Mouse (Mus musculus) mesoderm, embryonic 11.5 days (tissue): ENCODE measurements around the gene Golga2.
"Not testable (repeated sequence)": the region's sequence is repeated elsewhere in the genome, so short reads cannot be mapped to it uniquely, and the experiment has no call there.

Experiments
- DNase-seq: peaks from one replicate; pipeline ENCODE4 v3.0.0-alpha.2; 2012; ENCODE audit warnings: low read depth, low spot score

Golga2 gene

DNA sequence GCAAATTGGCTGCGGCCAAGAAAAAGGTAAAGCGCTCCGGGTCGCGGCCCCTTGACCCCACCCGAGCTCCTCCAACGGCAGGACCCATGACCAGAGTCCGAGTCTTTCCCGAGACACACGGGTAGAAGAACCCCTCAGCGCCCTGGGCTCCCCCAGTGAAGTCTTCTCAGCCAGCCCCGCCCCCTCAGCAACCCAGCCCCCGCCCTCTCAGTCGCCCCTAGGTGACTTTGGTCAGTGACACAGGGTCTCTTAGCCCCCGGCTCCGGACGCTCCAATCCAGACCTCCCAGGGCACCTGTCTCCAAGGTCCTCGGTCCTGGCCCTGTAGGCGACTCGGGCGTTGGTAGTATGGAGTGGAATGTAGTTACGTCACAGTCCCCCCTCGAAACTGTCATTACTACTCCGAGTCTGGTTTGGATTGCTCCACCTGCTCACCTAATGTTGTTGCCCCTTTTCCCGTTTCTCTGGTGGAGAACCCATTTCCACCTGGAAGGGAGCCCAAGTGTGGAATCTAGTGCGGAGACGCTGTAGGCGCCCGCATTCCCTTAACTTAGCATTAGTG, 1.3 kb downstream of the Golga2 start:
- DNase-seq, result peak; percentile 54

DNA sequence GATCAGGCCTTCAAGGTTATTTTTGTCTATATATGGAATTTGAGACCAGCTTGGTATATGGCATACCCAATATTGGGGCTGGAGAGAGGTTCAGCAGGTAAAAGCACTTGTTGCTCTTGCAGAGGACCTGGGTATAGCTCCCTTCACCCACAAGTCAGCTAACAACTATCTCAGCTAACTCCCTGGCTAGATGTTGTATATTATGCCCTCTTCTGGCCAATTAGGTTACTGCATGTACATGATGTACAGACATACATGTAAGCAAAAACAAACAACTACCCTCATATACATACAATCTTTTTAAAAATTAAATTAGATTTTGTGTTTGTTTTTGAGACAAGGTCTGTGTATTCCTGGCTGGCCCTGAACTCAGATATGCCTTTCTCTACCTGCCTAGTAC, 2.4 kb downstream of the Golga2 start:
- peak; percentile 65 for DNase-seq

DNA sequence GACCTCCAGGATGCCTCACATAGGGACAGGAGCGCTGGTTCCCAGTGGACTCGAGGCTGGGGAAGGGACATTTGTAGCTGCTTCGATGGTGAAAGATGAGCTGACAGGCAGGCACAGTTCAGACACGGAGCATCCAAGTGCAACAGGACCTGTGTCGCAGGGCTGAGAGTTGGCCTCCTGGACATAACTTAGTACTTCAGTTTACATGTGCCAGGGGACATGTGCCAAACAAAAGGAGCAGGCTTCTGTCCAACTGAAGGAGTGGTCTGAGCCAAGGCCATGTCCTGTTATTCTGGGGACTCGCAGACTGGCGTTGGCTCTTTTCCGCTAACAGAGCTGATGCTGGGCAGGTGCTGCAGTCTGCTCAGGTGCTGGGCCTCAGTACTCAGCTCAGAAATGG, 7.2 kb downstream of the Golga2 start:
- DNase-seq, result no peak

DNA sequence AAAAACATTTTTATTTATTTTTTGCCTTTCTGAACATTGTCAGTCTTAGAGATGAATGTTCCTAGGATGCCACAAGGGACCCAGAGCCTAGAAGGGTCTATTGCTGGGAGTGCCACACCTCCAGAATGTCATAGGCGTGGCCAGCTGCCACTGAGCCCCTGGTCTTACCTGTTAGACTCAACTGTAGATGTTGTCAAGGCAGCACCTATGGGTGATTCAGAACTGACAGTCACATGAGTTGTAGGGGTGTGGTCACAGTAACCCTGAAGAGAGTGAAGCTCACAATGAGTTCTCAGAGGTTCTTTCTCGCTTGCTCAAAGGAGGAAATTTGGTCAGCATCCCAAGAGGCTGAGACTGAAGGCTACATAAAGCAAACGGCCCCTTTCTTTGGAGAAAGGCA, 8.1 kb downstream of the Golga2 start:
- DNase-seq, result no peak

DNA sequence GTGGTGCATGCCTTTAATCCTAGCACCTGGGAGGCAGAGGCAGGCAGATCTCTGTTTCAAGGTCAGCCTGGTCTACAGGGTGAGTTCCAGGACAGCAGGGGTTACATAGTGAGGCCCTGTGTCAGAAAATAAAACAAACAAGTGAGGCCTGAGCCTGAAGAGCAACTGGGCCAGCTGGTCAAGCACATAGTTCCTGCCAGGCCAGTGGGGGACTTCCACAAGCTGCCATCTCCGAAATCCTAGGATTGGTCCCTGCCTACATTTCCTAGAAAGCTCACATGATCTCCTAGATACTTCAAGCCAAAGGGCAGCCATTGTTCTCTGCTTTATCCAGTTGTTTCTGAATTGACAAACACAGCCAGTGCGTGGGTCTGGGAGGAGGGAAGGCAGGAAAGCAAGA, 8.7 kb downstream of the Golga2 start:
- not testable (repeated sequence) for DNase-seq

DNA sequence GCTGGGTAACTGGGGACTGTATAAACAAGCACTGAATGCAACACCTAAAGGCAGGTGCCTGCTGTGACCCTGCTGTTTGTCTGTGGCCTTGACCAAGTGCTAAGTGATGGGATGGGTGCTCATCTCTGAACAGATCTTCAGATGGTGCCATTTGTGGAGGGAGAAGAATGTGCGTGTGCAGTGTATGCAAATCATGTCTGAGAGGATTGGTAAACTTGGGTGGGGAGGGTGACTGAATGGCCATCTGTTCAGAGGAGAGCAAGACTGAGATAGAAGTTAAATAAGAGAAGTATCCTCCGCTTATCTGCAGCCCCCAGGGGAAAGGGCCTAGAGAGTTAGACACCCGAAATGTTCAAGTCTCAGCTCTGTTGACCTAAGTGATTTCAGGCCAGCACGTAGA, 12.3 kb downstream of the Golga2 start:
- no peak for DNase-seq

DNA sequence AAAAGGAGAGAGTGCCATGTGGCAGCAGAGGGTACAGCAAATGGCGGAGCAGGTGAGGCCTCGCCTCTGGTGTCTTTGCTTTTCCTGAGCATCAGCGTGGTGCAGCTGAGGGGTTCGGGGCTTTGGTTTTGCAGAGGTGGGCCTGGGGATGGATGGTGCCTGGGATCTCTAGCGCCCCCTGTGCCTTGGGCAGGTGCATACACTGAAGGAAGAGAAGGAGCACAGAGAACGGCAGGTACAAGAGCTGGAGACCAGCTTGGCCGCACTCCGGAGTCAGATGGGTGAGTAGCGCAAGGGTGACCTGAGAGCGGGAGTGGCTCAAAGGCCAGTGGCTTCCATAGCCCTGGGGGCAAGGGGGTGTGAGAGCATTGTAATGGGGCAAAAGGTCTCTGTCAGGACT, 15.8 kb downstream of the Golga2 start:
- no peak for DNase-seq

DNA sequence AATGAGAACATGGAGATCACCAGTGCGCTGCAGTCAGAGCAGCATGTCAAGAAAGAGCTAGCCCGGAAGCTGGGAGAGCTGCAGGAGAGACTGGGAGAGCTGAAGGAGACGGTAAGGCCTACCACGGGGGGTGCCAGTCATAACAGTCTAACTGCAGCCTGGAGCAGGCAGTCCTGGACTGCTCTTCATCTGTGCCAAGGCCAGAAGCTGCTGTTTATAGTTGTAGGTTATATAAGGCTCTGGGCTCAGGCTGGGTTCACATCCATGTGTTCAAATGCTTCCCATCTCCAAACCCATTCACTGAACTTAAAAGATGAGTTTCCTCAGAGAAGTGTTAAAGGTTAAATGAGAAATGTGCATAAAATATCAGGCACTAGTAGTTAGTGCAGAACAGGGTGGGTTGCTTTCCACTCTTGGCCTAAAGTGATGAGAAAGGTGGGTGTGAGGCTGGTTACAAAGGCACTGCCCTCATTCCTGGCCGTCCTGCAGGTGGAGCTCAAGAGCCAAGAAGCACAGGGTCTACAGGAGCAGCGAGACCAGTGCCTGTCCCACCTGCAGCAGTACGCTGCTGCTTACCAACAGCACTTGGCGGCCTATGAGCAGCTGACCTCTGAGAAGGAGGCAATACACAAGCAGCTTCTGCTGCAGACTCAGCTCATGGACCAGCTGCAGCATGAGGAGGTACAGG, 17.1 kb downstream of the Golga2 start:
- peak; percentile 63 for DNase-seq

DNA sequence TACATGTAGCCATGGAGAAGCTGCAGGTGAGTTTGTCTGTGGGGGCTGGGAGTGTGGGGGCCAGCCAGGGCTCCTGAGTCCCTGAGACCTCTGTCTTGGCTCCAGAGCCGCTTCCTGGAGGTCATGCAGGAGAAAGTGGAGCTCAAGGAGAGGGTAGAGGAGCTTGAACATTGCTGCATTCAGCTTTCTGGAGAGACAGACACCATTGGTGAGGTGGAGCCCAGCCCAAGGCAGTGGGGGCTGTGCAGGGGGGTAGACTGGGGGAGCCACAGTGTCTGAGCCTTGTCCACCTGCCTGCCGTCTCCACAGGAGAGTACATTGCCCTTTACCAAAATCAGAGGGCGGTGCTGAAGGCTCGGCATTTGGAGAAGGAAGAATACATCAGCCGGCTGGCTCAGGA, 18.5 kb downstream of the Golga2 start:
- DNase-seq, result no peak

DNA sequence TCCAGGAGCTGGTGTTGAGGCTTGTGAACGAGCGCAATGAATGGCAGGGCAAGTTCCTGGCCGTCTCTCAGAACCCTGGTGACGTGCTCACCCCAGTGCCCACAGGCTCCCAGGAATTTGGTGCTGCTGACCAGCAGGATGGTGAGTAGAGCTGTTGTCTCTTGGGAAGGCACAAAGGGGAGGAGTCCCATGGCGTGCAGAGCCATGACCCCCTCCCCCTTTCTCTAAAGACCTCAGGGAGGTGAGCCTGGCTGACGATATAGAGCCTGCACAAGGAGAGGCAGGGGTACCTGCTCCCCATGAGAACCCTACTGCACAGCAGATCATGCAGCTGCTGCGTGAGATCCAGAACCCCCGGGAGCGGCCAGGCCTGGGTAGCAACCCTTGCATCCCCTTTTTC, 19.0 kb downstream of the Golga2 start:
- no peak for DNase-seq

DNA sequence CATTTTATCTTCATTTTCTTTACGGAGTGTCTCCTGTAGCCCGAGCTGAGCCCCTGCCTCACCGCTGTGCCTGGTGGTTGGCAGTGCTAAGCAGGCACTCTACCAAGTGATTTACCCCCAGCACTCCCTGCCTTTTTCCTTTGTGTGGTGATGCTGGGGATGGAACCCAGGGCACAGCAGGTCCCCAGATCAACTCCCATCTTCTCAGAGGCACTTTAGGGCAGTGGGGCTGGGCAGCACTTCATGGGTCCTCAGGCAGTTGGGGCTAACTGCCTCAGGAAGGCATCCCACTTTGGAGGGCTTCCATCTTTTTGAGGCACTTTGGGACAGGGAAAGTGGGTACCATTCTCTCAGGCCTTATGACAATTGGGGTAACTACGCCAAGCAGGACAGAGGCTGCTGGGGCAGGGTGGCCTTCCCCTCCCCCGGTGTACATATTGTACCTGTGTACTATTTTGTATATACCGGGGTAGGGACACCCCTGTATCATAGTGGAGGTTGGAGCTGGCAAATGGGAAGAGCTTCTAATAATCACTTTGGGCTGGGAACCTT, 20.1 kb downstream of the Golga2 start:
- no peak for DNase-seq

DNA sequence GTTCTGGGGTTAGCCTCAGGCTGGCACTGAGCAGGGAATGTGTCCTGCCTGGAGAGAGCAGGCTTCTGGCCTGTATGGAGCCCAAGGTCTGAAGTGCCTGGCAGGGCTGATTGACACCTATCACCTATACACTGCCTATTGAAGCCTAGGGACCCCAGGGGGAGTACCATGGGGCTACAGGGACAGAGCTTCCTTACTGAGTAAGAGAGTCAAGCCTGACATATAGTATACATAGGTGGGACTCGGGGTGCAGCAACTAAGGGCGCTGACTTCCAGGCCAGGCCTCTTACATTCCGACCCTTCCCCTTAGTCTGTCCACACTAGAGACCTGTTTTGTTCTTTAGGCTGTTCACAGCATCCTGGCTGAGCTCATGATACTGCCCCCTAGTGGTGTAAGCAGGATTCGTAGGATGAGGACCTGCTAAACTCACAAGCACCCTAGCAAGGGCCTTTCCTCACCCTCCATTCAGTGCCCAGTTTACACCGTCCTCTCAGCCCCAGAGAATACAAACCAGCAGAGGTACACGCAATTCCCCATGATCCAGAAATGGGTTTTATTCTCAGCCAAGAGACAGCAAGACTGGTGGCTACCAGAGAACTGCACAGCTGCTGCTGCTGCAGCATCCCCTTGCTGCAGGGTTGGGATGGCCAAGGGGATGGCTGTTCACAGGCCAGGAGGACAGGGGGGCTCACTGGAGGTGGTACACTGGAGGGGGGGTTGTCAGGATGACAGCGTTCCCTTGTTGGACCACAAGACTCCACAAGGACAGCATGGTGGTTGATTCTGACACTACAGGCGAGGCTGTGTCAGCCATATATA, 21.0 kb downstream of the Golga2 start:
- DNase-seq, result peak; percentile 83

DNA sequence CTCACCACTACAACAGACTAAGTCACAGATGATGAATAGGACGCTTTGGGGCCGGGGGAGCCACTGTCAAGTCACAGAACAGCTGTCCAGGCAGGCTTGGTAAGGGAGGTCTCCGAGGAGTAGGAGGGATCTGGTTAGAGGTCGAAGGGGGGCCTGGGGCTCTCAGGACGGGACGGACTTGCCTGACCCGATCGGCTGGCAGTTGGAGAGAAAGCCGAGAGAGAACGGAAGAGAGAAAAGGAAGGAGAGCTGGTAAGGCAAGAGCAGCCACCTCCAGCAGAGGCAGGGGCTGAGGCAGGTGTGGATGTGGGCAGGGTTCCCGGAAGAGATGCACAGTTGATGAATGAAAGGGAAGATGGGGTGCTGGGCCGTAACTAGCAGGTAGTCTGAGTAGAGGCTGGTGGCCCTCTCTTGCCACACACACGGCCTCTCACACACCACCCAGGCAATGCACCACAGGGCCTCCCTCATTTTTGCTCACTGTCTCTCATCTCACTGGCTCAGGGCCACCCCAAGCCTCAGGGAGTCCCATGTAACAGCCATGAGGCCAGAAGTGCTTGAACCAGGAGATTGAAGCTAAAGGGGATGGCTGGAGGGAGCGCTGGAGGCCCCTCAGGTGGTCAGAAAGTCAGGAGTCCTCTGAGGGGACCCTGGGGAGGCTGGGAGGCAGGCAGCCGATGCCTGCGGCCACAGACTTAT, 21.8 kb downstream of the Golga2 start:
- DNase-seq, result no peak

DNA sequence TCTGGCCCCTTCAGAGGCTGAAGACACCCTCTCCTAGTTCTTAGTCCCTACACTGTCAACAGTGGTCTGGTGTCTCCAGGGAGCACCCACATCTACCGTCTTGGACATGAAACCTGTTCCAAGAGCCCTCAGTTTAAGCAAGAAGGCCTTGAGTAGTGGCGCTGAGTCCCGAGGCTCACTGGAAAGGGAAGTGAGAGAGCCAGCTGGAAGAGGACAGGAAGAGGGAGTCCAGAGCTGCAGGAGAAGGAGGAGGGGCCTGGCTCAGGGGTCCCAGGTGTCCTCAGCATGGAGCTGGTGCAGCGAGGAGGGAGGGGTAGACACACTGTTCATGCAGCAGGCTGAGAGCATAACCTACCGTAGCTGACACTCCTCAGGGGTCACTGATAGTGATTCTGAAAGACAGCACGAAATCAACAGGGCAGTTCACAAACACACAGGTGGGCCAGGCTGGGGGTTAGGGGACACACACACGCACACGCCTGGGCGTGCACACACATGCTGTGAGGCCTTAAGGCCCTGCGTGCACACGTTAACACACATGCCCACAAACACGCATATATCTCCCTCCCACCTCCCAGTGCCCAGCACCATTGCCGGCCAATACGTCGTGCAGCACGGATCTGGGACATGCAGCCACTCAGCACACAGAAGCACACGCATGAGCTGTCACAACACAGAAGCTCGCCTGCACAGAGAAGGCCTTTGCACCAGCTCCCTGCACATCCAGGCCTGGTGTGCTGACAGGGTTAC, 23.1 kb downstream of the Golga2 start:
- DNase-seq, result no peak

DNA sequence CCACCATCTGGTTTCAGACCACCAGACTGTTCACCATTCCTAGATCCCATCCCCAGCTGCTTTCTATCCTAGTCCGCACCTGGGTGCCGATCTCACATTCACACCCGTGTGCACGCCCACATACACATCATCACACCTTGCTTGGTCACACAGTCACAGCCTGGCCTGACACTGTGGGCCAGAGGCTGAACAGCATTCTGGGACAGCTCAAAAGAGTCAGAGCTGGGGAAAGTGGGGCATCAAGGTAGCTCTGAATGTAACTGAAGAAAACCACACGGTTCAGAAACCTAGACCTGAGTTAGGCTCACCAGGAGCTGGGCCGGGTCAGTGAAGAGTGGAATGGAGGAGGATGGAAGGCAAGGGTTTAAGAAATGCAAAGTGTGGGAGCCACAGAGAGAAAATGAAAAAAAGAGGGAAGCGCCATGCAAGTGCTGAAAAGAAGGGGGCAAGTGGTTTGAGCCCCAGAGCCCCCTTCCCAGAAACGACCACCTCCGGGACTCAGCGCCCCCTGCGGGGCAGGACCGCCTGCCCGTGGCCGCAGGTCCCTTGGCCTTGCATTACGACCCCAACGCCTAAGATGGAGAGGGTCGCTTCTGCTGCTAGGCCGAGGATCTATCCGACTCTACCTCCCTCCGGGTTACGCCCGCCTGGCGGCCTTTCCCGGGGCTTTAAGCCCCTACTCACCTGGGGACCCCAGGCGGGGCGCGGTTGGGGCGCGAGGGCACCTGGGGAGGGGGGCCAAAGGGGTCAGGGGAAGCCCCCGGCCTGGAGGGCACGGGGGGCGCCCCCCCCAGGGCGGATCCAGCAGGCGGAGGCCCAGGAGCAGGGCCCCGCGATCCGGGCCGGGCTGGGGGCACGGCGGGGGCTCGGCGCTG, 24.5 kb downstream of the Golga2 start:
- DNase-seq, result no peak

DNA sequence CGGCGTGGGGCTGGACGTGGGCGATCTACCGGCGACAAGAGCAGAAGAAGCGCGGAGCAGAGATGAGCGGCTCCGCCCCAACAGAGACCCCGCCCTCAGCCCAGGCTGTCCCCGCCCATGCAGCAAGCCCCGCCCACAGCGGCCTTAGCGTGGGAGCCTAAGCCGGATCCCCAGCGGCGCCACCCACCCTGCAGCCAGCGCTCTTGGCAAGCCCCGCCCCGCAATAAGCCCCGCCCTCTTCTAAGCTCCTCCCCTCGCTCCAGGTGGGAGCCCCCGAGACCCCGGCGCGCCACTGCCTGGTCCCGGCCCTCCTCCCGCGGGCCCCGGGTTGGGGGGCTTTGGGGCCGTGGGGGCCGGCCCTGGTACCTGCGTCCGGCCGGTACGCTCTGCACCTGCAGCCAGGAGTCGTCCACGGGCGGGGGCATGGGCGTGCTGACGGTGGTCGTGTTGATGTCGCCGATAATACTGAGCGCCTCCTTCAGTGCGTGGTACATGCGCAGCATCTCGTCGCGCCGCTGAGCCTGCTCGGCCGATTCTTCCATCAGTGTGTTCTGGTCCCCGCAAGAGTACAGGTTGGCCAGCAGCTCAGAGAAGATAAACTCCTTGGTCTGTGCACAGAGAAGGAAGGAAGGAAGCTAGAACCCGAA, 25.3 kb downstream of the Golga2 start:
- DNase-seq, result peak; percentile 92

DNA sequence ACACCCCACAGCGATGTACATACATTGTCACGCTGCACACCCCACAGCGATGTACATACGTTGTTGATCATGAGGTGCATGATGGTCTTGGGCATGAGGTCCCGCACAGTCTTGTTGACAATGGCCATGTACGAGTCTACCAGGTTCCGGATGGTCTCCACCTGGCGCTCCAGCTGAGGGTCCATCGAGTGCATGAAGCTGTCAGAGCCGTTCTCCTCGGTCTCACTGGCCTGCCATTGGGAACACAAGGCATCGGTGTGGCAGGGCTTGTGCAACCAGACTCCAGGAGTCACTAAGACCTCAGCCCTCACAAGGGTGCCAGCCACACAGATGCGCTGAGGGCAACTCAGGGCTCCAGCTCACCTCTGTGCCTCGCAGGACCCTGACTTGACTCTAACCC, 27.6 kb downstream of the Golga2 start:
- no peak for DNase-seq

DNA sequence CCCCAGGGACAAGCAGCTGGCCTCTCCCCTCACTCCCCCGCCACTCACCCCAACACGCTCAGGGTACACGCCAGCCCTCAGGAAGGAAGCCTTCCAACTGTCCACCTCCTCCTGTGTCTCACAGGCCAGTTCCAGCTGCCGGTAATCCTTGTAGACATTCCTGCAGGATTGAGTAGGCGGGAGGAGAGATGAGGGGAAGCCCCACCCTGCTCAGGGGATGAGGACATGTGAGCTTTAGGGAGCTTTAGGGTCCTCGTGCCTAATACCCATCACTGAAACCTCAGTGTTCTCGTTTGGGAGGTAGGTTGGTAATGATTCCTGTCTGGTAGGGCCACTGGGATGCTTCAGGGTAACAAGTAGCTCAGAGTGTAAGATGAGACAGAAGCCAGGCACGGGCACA, 28.6 kb downstream of the Golga2 start:
- DNase-seq, result peak; percentile 64

DNA sequence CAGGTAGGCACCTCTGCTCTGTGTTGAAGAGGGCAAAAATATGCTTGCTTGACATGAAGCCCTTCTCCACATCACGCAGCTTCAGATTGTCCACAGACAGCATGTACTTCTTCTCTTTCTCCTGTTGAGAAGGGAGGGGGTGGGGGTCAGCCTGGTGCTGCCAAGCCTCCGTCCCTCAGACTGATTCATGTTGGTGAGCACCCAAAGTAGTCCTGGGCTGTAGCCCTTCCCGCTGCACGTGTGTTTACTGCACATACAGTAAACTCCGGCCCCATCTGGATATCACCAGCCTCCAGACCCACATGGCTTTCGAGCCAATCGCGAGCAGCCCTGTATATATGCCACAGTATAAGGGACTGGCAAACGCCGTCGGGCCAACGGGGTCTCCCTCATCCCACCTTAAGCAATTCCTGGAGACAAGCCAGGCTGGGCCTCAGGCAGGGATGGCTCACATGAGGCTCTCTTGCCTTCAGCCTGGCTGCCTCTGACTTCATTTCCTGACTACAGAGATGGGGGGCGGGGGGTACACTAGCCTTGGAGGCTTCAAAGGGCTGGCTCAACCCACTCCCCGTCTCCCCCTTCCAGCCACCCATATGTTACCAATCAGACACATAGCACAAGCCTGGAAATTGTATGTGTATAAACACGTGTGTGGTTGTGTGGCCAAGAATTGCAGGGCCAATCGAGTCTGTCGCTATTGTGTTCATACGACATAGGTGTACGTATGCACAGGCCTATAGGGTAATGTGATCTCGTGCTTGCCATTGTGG, 29.9 kb downstream of the Golga2 start:
- DNase-seq, result peak; percentile 69
